Mouse (Mus musculus) neural tube, embryonic 13.5 days (tissue): ENCODE results near the gene Sit1. TPM values are rescaled to one million over a fixed set of nuclear protein-coding genes. Genes with fewer than 3 reads are reported as not detected.
"Not testable (repeated sequence)": the region's sequence is repeated elsewhere in the genome, so short reads cannot be mapped to it uniquely, and the experiment has no call there.

Experiments
- ATAC-seq: fragments of 200-750 bp; cut with Nextera tagmentation; 2 replicates; pipeline ENCODE4 v1.8.0; 2017; ENCODE audit warnings: low read depth, mild to moderate bottlenecking, moderate TSS enrichment, moderate library complexity
- H3K27ac ChIP-seq: fragments of 300-500 bp; sonication (generic); replicated peaks from 2 replicates; pipeline ENCODE4 v1.5.1; 2015; ENCODE audit warnings: moderate library complexity, mild to moderate bottlenecking, inconsistent platforms
- H3K27me3 ChIP-seq: fragments of 300-500 bp; sonication (generic); 2 replicates; pipeline ENCODE4 v1.6.1; 2015; ENCODE audit warnings: mild to moderate bottlenecking, inconsistent platforms
- H3K36me3 ChIP-seq: fragments of 300-500 bp; sonication (generic); 2 replicates; pipeline ENCODE4 v1.6.1; 2015; ENCODE audit warnings: mild to moderate bottlenecking, inconsistent platforms
- H3K4me1 ChIP-seq: fragments of 300-500 bp; sonication (generic); replicated peaks from 2 replicates; pipeline ENCODE4 v1.6.1; 2015; ENCODE audit warnings: inconsistent platforms
- H3K4me2 ChIP-seq: fragments of 300-500 bp; sonication (generic); 2 replicates; pipeline ENCODE4 v1.6.1; 2015; ENCODE audit warnings: inconsistent platforms, mild to moderate bottlenecking, moderate library complexity
- H3K4me3 ChIP-seq: fragments of 300-500 bp; sonication (generic); 2 replicates; pipeline ENCODE4 v1.5.1; 2015; ENCODE audit warnings: mild to moderate bottlenecking, inconsistent platforms
- H3K9ac ChIP-seq: fragments of 300-500 bp; sonication (generic); 2 replicates; pipeline ENCODE4 v1.6.1; 2015; ENCODE audit warnings: moderate library complexity, mild to moderate bottlenecking, inconsistent platforms
- H3K9me3 ChIP-seq: fragments of 300-500 bp; sonication (generic); 2 replicates; pipeline ENCODE4 v1.6.1; 2016; ENCODE audit warnings: inconsistent platforms
- WGBS: fragments of 180-500 bp; shearing (Covaris S2); methylation state at CpG from one replicate; pipeline ENCODE4 v1.1.7; 2015; 5-methylcytosine and 5-hydroxymethylcytosine counted together
- polyA plus RNA-seq: library from polyadenylated mRNA; unstranded; fragments of >200 nt; fragmentation: Nextera tagmentation; extraction: Ambion mirVana; gene quantifications from 2 replicates; pipeline ENCODE4 v1.2.1, GENCODE M21; 2015

Gene Sit1
- polyA plus RNA-seq, 1 experiment from 2014 or later = not detected

DNA sequence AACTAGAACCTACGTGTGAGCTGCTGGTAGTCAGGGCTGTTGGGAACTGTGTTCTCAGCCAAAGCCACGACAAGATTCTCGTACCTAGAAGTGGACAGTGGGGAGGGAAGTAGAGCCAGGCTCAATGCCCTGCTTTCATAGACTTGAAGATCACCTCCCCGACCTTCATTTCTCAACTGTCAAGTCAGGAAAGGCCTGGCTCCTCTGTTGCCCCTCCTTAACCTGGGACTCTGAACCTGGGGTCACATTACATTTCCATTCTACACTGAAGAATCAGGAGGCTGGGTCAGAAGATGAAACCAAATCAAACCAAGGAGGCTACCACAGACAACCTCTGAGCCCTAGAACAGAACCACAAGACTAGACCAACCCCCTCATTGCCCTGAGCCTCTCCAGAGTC is 14.4 kb upstream of the Sit1 start:
- Histone ChIP-seq H3K9me3 (no peaks in the 10 kb centered on the region), H3K27ac (no peak overlapping the region), H3K4me1 (peaks cover 38% of the 10 kb centered on the region), H3K27me3 (no peaks in the 10 kb centered on the region), H3K36me3 (peaks cover 8% of the 10 kb centered on the region; the same call in 1 of the 2 replicates), H3K4me2 (peak overlapping the region; percentile 84), H3K9ac (no peak overlapping the region), H3K4me3 (0 out of 2 replicates have a peak overlapping the region, but pooled peaks have one; percentile 52)
- no peak for ATAC-seq
- 75% methylated on average over 4 of the region's 4 CpGs for WGBS

DNA sequence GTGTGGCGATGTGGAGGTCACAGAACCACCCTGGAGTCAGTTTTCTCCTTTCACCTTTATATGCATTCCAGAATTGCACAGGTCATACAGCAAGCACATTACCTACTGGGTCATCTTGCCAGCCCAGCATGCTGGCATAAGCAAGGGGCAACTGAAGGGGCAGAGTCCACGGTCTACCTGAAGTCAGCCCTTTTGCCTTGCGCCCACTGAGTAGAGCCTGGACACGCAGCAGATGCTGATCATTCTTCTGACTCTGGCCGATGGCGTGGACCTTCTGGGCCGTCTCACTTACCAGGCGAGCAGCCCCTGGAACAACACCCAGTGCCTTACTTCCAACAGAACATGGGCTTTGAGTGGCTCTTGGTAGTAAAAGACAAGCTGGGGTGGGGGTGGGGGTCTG is 13.9 kb upstream of the Sit1 start:
- H3K9me3 ChIP-seq = no peaks in the 10 kb centered on the region
- no peak overlapping the region for H3K4me3 ChIP-seq
- H3K4me1 ChIP-seq = peaks cover 38% of the 10 kb centered on the region
- H3K36me3 ChIP-seq = peaks cover 8% of the 10 kb centered on the region; the same call in 1 of the 2 replicates
- no peak overlapping the region for H3K27ac ChIP-seq
- H3K9ac ChIP-seq = no peak overlapping the region
- no peak for ATAC-seq
- no peaks in the 10 kb centered on the region for H3K27me3 ChIP-seq
- 94% methylated on average over 8 of the region's 8 CpGs for WGBS
- peak overlapping the region; percentile 84; the same call in 1 of the 2 replicates for H3K4me2 ChIP-seq

GRCm38 (mm10) chr4:43496587-43496986 is 13.1 kb upstream of the Sit1 start:
- H3K27me3 ChIP-seq = no peaks in the 10 kb centered on the region
- 64% methylated on average over 6 of the region's 6 CpGs for WGBS
- peaks cover 8% of the 10 kb centered on the region; the same call in 1 of the 2 replicates for H3K36me3 ChIP-seq
- H3K4me3 ChIP-seq = no peak overlapping the region
- ATAC-seq = no peak
- no peaks in the 10 kb centered on the region for H3K9me3 ChIP-seq
- no peak overlapping the region for H3K27ac ChIP-seq
- no peak overlapping the region for H3K4me2 ChIP-seq
- H3K4me1 ChIP-seq = peaks cover 38% of the 10 kb centered on the region
- H3K9ac ChIP-seq = no peak overlapping the region

- peaks cover 4% of the 10 kb centered on the region; the same call in 1 of the 2 replicates for H3K9me3 ChIP-seq
- H3K27ac ChIP-seq = peak overlapping the region; percentile 90
- ATAC-seq = no peak
- no peaks in the 10 kb centered on the region for H3K27me3 ChIP-seq
- H3K4me2 ChIP-seq = peak overlapping the region; percentile 64
- peak overlapping the region; percentile 82 for H3K9ac ChIP-seq
- peaks cover 32% of the 10 kb centered on the region for H3K4me1 ChIP-seq
- peak overlapping the region; percentile 65 for H3K4me3 ChIP-seq
- peaks cover 8% of the 10 kb centered on the region; the same call in 1 of the 2 replicates for H3K36me3 ChIP-seq
- 2% methylated on average over 9 of the region's 9 CpGs for WGBS
Measured at GRCm38 (mm10) chr4:43493846-43494240, 10.3 kb upstream of the Sit1 start.

DNA sequence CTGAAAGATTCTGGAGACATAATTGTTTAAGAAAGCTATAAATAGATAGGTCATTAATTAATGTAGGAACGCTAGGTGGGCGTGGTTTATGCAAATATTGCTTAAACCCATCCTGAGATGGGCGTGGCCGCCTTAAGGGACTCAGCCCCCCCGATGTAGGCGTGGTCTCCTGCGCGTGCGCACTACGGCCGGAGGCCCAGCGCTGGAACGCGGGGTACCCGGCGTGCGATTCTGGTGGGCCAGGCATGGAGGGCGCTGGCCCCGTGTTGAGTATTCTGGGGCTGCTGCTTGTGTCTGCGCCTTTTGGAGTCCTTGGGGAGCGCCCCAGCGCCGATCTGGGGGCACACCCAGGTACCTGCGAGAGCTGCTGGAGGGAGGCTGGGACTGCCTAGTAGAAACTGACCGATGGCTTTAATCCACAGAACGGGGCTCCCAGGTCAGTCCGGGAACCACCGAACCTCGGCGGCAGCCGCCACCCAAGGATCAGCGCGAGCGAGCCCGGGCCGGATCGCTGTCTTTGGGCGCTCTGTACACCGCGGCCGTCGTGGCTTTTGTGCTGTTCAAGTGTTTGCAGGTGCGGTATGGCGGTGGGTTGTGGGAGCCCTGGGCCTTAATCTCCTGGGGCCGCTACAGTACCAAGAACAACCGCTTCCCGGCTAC is 9.8 kb upstream of the Sit1 start:
- H3K36me3 ChIP-seq = peaks cover 8% of the 10 kb centered on the region; the same call in 1 of the 2 replicates
- no peaks in the 10 kb centered on the region for H3K27me3 ChIP-seq
- peak overlapping the region; percentile 64 for H3K4me2 ChIP-seq
- H3K9ac ChIP-seq = peak overlapping the region; percentile 82
- peak overlapping the region; percentile 65 for H3K4me3 ChIP-seq
- peaks cover 4% of the 10 kb centered on the region; the same call in 1 of the 2 replicates for H3K9me3 ChIP-seq
- peak; percentile 92 for ATAC-seq
- peaks cover 26% of the 10 kb centered on the region for H3K4me1 ChIP-seq
- under 1% methylated on average over 47 of the region's 47 CpGs for WGBS
- H3K27ac ChIP-seq = peak overlapping the region; percentile 90

DNA sequence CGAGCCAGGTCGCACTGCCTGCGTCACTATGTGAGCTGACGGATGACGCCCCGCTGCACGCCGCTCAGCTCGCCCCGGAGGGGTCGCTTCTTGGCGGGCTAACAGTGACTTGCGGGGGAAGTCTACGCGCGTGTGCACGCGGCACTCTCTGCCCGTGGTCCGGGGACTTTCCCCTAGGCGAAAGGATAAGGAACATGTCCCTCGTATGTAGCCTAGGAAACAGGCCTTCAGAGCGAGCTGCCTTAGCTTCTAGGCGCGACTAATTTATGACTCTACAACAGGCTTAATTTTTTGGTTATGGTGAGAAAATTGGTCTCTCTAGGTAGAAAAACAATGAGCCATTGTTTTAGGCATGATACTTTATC is 9.3 kb upstream of the Sit1 start, which contains the start of gene Ccdc107:
Gene Ccdc107, plus strand, starts transcription at position 80 of the 365 bp plus-strand sequence.
- ATAC-seq = peak; percentile 97
- Histone ChIP-seq H3K4me3 (peak within 1 kb of the TSS; percentile 65), H3K9me3 (peaks cover 4% of the 10 kb centered on the region; the same call in 1 of the 2 replicates), H3K36me3 (peaks cover 8% of the 10 kb centered on the region; the same call in 1 of the 2 replicates), H3K27ac (peak within 1 kb of the TSS; percentile 90), H3K9ac (peak within 1 kb of the TSS; percentile 82), H3K4me1 (peaks cover 22% of the 10 kb centered on the region), H3K4me2 (peak within 1 kb of the TSS; percentile 64), H3K27me3 (no peaks in the 10 kb centered on the region)
- WGBS = under 1% methylated on average over 25 of the region's 25 CpGs

GRCm38 (mm10) chr4:43492101-43492820 is 8.7 kb upstream of the Sit1 start:
- 41% methylated on average over 12 of the region's 12 CpGs for WGBS
- ATAC-seq = no peak
- peak overlapping the region; percentile 65 for H3K4me3 ChIP-seq

DNA sequence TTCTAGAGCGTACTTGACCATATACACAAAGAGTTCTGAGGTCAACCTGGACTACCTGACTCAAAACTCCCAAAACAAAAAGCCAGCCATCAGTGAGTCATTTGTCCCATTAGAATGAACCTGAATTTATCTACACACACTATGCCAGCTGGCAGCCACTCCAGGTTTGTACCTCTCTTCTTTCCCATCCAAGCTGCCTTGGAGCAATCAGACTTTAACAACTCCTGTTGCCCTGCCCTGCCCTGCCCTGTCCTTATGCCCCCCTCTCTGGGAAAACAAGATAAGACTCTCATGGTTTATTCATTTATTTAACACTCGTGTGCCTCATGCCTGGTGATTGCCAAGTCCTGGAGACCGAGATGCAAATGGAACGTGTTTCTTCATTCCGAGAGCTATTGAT is 7.3 kb upstream of the Sit1 start:
- Histone ChIP-seq H3K4me1 (peaks cover 17% of the 10 kb centered on the region), H3K27me3 (no peaks in the 10 kb centered on the region), H3K9me3 (peaks cover 4% of the 10 kb centered on the region; the same call in 1 of the 2 replicates), H3K4me3 (no peak overlapping the region), H3K27ac (no peak overlapping the region), H3K9ac (no peak overlapping the region), H3K4me2 (no peak overlapping the region), H3K36me3 (peaks cover 7% of the 10 kb centered on the region; the same call in 1 of the 2 replicates)
- no peak for ATAC-seq
- WGBS = 84% methylated on average over 5 of the region's 5 CpGs

More at GRCm38 (mm10) chr4:43492101-43492820, 8.7 kb upstream of the Sit1 start:
- peak overlapping the region; percentile 64 for H3K4me2 ChIP-seq
- H3K9me3 ChIP-seq = peaks cover 4% of the 10 kb centered on the region; the same call in 1 of the 2 replicates
- H3K27me3 ChIP-seq = no peaks in the 10 kb centered on the region
- peaks cover 17% of the 10 kb centered on the region for H3K4me1 ChIP-seq
- peaks cover 8% of the 10 kb centered on the region; the same call in 1 of the 2 replicates for H3K36me3 ChIP-seq
- no peak overlapping the region for H3K9ac ChIP-seq
- H3K27ac ChIP-seq = peak overlapping the region; percentile 90

DNA sequence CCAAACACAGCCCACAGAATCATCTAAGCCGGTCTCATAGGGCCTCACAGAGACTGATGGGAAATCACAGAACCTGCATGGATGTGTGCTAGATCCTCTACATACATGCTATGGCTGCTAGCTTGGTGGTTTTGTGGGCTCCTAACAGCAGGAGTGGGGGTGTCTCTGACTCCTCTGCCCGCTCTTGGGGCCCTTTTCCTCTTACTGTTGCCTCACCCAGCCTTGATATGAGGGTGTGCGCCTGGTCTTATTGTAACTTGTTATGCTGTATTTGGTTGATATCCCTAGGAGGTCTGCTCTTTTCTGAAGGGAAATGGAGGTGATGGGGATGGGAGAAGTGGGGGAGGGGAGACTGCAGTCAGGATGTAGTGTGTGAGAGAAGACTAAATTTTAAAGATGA is 6.1 kb upstream of the Sit1 start:
- Histone ChIP-seq H3K4me2 (no peak overlapping the region), H3K9me3 (peaks cover 4% of the 10 kb centered on the region; the same call in 1 of the 2 replicates), H3K27me3 (no peaks in the 10 kb centered on the region), H3K36me3 (no peaks in the 10 kb centered on the region), H3K4me3 (no peak overlapping the region), H3K27ac (no peak overlapping the region), H3K9ac (no peak overlapping the region), H3K4me1 (peaks cover 8% of the 10 kb centered on the region)
- ATAC-seq = no peak
- 96% methylated on average over 3 of the region's 3 CpGs for WGBS

DNA sequence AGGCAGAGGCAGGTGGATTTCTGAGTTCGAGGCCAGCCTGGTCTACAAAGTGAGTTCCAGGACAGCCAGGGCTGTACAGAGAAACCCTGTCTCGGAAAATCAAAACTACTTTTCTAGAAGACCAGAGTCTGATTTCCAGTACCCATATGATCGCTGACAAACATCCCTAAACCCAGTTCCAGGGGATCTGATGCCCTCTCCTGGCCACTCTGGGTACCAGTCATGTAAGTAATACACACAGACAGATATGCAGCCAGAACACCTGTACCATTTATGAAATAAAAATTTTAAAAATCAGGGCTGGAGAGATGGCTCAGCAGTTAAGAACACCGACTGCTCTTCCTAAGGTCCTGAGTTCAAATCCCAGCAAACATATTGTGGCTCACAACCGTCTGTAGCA is 2.1 kb upstream of the Sit1 start:
- H3K36me3 ChIP-seq, H3K4me1 ChIP-seq, ATAC-seq, H3K4me2 ChIP-seq, H3K9me3 ChIP-seq, H3K9ac ChIP-seq, H3K27me3 ChIP-seq, H3K27ac ChIP-seq, H3K4me3 ChIP-seq: not testable (repeated sequence)
- 85% methylated on average over 5 of the region's 5 CpGs for WGBS

DNA sequence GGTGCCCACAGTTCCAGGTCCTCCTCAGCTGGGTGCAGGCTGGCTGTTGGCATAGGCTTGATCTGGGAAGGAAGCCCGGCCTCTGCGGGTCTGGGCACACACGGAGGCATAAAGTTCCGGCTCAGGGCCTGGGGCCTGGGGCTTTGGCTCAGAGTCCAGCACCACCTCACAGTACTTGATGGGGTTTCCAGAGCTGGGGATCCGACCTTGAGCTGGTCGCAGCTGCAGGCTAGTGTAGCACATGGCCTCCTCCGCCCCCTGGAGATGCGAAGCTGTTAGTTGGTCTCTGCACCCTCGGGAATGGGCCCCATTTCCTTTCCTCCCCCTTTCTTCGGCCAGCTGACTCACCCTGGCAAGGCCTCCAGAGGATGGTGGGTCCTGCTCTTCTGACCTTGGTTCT is 943 bp downstream of the Sit1 start:
- Histone ChIP-seq H3K9me3 (no peaks in the 10 kb centered on the region), H3K27ac (no peak overlapping the region), H3K9ac (no peak overlapping the region), H3K4me1 (no peaks in the 10 kb centered on the region), H3K4me2 (no peak overlapping the region), H3K36me3 (no peaks in the 10 kb centered on the region), H3K4me3 (no peak overlapping the region), H3K27me3 (no peaks in the 10 kb centered on the region)
- 77% methylated on average over 10 of the region's 10 CpGs for WGBS
- no peak for ATAC-seq

DNA sequence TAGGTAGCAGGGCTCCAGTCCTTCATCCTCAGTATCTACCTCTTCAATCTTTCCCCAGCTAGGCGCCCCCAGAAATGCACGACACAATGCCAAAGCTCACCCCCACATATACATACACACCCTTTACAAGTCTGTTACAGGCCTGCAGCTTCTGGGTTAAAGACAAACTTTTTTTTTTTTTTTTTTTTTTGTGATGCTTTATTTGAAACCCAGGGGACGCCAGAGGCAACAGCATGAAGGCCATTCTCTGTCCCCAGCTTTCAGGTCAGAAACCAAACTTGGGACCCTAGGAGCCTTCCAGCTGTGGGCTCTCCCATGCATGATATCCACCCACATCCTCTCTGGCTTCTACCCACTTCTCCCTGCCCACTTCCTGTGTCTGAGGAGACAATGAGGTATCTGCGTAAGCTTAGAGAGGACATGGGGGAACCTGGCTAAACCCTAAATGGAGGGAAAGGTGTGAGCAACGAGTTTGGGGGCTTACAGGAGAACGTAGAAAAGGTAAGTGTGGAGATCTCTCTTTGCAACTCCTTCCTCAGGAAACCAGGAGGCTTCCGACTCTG is 1.6 kb downstream of the Sit1 start:
- Histone ChIP-seq H3K4me2 (no peak overlapping the region), H3K4me1 (no peaks in the 10 kb centered on the region), H3K36me3 (no peaks in the 10 kb centered on the region), H3K27ac (no peak overlapping the region), H3K4me3 (no peak overlapping the region), H3K9ac (no peak overlapping the region), H3K9me3 (no peaks in the 10 kb centered on the region), H3K27me3 (no peaks in the 10 kb centered on the region)
- WGBS = 83% methylated on average over 7 of the region's 7 CpGs
- no peak for ATAC-seq
